Mouse (Mus musculus): ENCODE results near the gene Coq5. TPM values are rescaled to one million over a fixed set of nuclear protein-coding genes. Genes with fewer than 3 reads are reported as not detected.

The Coq5 gene
- polyA plus RNA-seq, 1 experiment from 2014 or later: 38.6 TPM

DNA sequence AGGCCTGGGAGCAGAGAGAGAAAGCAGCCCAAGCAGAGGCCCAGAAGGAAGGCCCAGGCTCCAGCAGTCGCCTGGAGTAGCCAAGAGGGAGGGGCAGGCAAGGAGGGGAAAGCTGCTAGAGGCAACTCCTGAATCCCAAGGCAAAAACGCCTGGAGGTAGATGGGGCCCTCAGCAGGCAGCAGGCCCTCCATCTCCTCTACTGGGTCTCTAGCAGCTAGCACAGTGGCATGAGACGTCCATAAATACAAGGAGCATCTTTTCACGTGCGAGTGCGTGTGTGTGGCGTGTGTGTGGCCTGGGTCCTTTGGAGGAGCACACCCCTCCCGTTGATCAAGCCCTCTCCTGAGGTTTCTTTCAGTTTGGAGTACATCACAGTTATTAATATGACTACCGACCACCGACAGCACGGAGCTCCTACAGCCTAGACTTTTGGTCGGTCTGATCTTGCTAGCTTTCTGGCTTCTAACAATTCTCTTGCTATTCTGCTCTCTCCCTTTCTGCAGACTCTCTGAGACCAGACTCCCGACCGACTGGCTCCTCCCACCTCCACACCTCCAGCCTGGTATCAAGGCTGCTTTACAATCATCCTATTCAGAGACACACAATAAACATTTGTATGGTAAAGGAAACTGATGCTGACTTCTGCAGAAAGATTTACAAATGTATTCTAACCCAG is 37.6 kb downstream of the Coq5 start:
- Histone ChIP-seq H3K4me2 (ENCODE audit: low read depth, low read length) (peak overlapping the region; percentile 1; the same call in 1 of the 2 replicates), H3K27ac (ENCODE audit: low read length) (no peak overlapping the region; the same call in 1 of the 2 replicates)
- 19% methylated on average over 14 of the region's 14 CpGs for WGBS

DNA sequence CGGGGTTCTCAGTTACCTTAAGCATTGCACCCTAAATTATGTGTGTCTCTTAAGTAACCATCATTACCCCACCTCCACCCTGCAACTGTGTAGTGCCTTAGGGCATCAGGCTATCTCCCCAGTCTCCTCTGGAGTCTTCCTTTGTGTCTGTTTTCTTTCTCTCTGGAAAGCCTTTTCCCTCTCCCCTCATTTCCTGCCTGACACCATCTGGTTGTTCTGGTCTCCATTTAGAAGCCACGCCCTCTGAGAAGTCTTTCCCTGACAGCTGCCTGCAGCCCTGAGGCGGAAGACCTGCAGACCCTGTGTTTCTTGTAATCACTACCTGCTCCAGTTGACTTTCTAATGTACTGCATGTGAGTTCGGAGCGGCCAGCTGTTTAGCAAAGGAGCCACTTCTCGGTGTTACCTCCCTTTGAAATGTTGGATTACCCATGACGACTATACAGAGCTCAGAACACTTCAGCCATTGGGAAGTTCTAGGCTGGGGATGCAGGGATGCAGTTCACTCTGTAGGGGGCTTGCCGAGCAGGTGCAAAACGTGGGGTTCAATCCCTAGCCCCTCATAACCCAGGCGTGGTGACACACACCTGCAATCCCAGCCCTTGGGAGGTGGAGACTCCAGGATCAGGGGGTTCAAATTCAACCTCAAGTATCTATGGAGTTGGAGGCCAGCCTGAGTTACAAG is 38.3 kb downstream of the Coq5 start:
- 11% methylated on average over 10 of the region's 10 CpGs for WGBS
- no peak overlapping the region; the same call in 1 of the 2 replicates for H3K9ac ChIP-seq (ENCODE audit: low read length)
- H3K27me3 ChIP-seq (ENCODE audit: control insufficient read depth, insufficient read depth, low read depth, low read length): no peaks in the 10 kb centered on the region
- peak overlapping the region; percentile 1; the same call in 1 of the 2 replicates for H3K4me2 ChIP-seq (ENCODE audit: low read depth, low read length)
- peaks cover 24% of the 10 kb centered on the region for H3K4me1 ChIP-seq (replicated peaks; ENCODE audit: control insufficient read depth, insufficient read depth, low read length)
- no peaks in the 10 kb centered on the region for H3K36me3 ChIP-seq (ENCODE audit: control insufficient read depth, insufficient read depth, low read length)
- H3K9me3 ChIP-seq (ENCODE audit: control insufficient read depth, low read length): no peaks in the 10 kb centered on the region
- no peak overlapping the region for H3K4me3 ChIP-seq (ENCODE audit: low read length)
- no peak for ATAC-seq (ENCODE audit: low read depth)
- no peak overlapping the region; the same call in 1 of the 2 replicates for H3K27ac ChIP-seq (ENCODE audit: low read length)

More for the DNA sequence above, 37.6 kb downstream of the Coq5 start:
- no peak overlapping the region for H3K4me3 ChIP-seq (ENCODE audit: low read length)
- ATAC-seq (ENCODE audit: low read depth): no peak
- no peaks in the 10 kb centered on the region for H3K9me3 ChIP-seq (ENCODE audit: control insufficient read depth, low read length)
- H3K4me1 ChIP-seq (replicated peaks; ENCODE audit: control insufficient read depth, insufficient read depth, low read length): peaks cover 25% of the 10 kb centered on the region
- no peaks in the 10 kb centered on the region for H3K27me3 ChIP-seq (ENCODE audit: control insufficient read depth, insufficient read depth, low read depth, low read length)
- H3K36me3 ChIP-seq (ENCODE audit: control insufficient read depth, insufficient read depth, low read length): no peaks in the 10 kb centered on the region
- H3K9ac ChIP-seq (ENCODE audit: low read length): peak overlapping the region; percentile 16; the same call in 1 of the 2 replicates

DNA sequence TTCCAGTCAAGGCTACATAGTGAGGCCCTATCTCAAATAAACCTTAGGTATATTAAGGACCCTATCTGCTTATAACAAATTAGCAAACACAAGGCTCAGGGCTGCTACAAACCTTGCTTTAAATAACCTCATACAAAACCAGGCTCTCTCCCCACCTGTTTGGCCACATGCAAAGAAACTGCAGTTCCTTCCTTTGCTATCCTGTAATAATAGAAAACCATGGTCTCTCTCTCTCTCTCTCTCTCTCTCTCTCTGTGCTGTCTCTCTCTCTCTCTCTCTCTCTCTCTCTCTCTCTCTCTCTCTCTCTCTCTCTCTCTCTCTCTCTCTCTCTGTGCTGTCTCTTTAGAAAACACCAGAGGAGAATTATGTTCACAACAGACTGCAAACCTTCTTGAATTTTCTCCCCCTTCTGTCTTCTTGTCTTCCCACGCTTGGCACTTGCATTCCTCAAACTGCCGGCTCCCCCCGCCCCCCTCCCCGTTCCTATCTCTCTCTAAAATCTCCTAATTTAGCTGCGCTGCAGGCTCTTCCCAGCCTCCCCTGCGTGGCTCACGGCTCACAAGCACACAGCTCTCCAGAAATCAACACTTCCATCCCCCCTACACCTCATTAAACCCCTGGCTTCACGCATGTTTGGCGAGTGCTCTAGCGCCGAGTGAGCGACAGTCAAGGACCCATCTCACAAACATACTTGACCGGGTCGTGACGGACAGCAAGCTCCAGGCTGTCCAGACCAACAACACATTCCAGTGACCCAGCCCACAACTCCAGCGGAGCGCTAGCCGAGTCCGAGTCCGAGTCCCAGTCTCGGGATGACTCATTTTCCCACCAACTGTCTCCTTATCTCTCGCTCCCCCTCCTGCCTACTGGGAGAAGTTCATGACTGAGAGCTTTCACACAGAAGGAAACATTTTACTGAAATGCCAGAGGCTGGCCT is 39.8 kb downstream of the Coq5 start:
- Histone ChIP-seq H3K9ac (ENCODE audit: low read length) (peak overlapping the region; percentile 52), H3K27me3 (ENCODE audit: control insufficient read depth, insufficient read depth, low read depth, low read length) (no peaks in the 10 kb centered on the region), H3K4me2 (ENCODE audit: low read depth, low read length) (peak overlapping the region; percentile 64), H3K4me1 (replicated peaks; ENCODE audit: control insufficient read depth, insufficient read depth, low read length) (peaks cover 15% of the 10 kb centered on the region), H3K36me3 (ENCODE audit: control insufficient read depth, insufficient read depth, low read length) (no peaks in the 10 kb centered on the region), H3K27ac (ENCODE audit: low read length) (peak overlapping the region; percentile 47), H3K4me3 (ENCODE audit: low read length) (peak overlapping the region; percentile 41), H3K9me3 (ENCODE audit: control insufficient read depth, low read length) (no peaks in the 10 kb centered on the region)
- under 1% methylated on average over 22 of the region's 22 CpGs for WGBS
- ATAC-seq (ENCODE audit: low read depth): peak; percentile 96

- Histone ChIP-seq H3K27me3 (ENCODE audit: control insufficient read depth, insufficient read depth, low read depth, low read length) (no peaks in the 10 kb centered on the region), H3K36me3 (ENCODE audit: control insufficient read depth, insufficient read depth, low read length) (0 out of 2 replicates have a peak, but pooled peaks cover 4% of the 10 kb centered on the region), H3K9ac (ENCODE audit: low read length) (peak overlapping the region; percentile 94), H3K4me3 (ENCODE audit: low read length) (peak overlapping the region; percentile 90), H3K9me3 (ENCODE audit: control insufficient read depth, low read length) (no peaks in the 10 kb centered on the region), H3K4me1 (replicated peaks; ENCODE audit: control insufficient read depth, insufficient read depth, low read length) (peaks cover 16% of the 10 kb centered on the region), H3K27ac (ENCODE audit: low read length) (peak overlapping the region; percentile 77), H3K4me2 (ENCODE audit: low read depth, low read length) (peak overlapping the region; percentile 72)
- 21% methylated on average over 11 of the region's 11 CpGs for WGBS
- peak; percentile 45 for ATAC-seq (ENCODE audit: low read depth)
These were observed 46.9 kb downstream of the Coq5 start for GRCm38 (mm10) chr5:115326256-115326831.

GRCm38 (mm10) chr5:115326875-115327609 is 47.6 kb downstream of the Coq5 start, which contains the start of gene Srsf9:
Srsf9 (plus strand) TSS chr5:115327177.
- peak; percentile 96 for ATAC-seq (ENCODE audit: low read depth)
- H3K27me3 ChIP-seq (ENCODE audit: control insufficient read depth, insufficient read depth, low read depth, low read length): no peaks in the 10 kb centered on the region
- peaks cover 16% of the 10 kb centered on the region for H3K4me1 ChIP-seq (replicated peaks; ENCODE audit: control insufficient read depth, insufficient read depth, low read length)
- no peaks in the 10 kb centered on the region for H3K9me3 ChIP-seq (ENCODE audit: control insufficient read depth, low read length)
- peak within 1 kb of the TSS; percentile 90 for H3K4me3 ChIP-seq (ENCODE audit: low read length)
- peak within 1 kb of the TSS; percentile 86 for H3K27ac ChIP-seq (ENCODE audit: low read length)
- peaks cover 7% of the 10 kb centered on the region for H3K36me3 ChIP-seq (ENCODE audit: control insufficient read depth, insufficient read depth, low read length)
- peak within 1 kb of the TSS; percentile 94 for H3K9ac ChIP-seq (ENCODE audit: low read length)
- peak within 1 kb of the TSS; percentile 72 for H3K4me2 ChIP-seq (ENCODE audit: low read depth, low read length)
- WGBS: 0% methylated on average over 85 of the region's 97 CpGs

- Histone ChIP-seq H3K4me2 (ENCODE audit: low read depth, low read length) (peak overlapping the region; percentile 72), H3K27me3 (ENCODE audit: control insufficient read depth, insufficient read depth, low read depth, low read length) (no peaks in the 10 kb centered on the region), H3K36me3 (ENCODE audit: control insufficient read depth, insufficient read depth, low read length) (peaks cover 13% of the 10 kb centered on the region), H3K9ac (ENCODE audit: low read length) (peak overlapping the region; percentile 94), H3K4me3 (ENCODE audit: low read length) (peak overlapping the region; percentile 90), H3K27ac (ENCODE audit: low read length) (peak overlapping the region; percentile 86), H3K9me3 (ENCODE audit: control insufficient read depth, low read length) (no peaks in the 10 kb centered on the region), H3K4me1 (replicated peaks; ENCODE audit: control insufficient read depth, insufficient read depth, low read length) (peaks cover 16% of the 10 kb centered on the region)
- under 1% methylated on average over 50 of the region's 55 CpGs for WGBS
- peak; percentile 13; the same call in 1 of the 2 replicates for ATAC-seq (ENCODE audit: low read depth)
These were observed 48.4 kb downstream of the Coq5 start for GRCm38 (mm10) chr5:115327610-115328548.

- peaks cover 37% of the 10 kb centered on the region for H3K36me3 ChIP-seq (ENCODE audit: control insufficient read depth, insufficient read depth, low read length)
- H3K4me2 ChIP-seq (ENCODE audit: low read depth, low read length): no peak overlapping the region
- H3K9ac ChIP-seq (ENCODE audit: low read length): no peak overlapping the region
- H3K4me3 ChIP-seq (ENCODE audit: low read length): no peak overlapping the region
- ATAC-seq (ENCODE audit: low read depth): no peak
- H3K27me3 ChIP-seq (ENCODE audit: control insufficient read depth, insufficient read depth, low read depth, low read length): no peaks in the 10 kb centered on the region
- no peak overlapping the region for H3K27ac ChIP-seq (ENCODE audit: low read length)
- H3K4me1 ChIP-seq (replicated peaks; ENCODE audit: control insufficient read depth, insufficient read depth, low read length): peaks cover 14% of the 10 kb centered on the region
- H3K9me3 ChIP-seq (ENCODE audit: control insufficient read depth, low read length): no peaks in the 10 kb centered on the region
- 69% methylated on average over 9 of the region's 9 CpGs for WGBS
These were observed 51.5 kb downstream of the Coq5 start for GRCm38 (mm10) chr5:115330955-115331354.
